Mouse (Mus musculus) left cerebral cortex, postnatal 36 days (tissue): Measurements from ENCODE around the gene Mgat4b. TPM values are rescaled to one million over a fixed set of nuclear protein-coding genes. Genes with fewer than 3 reads are reported as not detected.
A peak's percentile ranks its signal among the peaks of the same experiment; 100 is the strongest.

Experiments used
- DNase-seq, 2 experiments: peaks; one replicate each; pipeline ENCODE4 v3.0.0; 2021 to 2022; ENCODE audit warnings: low spot score in 2 of 2, mixed read lengths in 1 of 2
- intact Hi-C: fragments of 180-260 bp; cut with DNase I; formaldehyde crosslinking; loops from one replicate; pipeline ENCODE4 v1.15.1; 2025
- total RNA-seq, 2 experiments: library from RNA; stranded (reverse); gene quantifications; 2 replicates each; pipeline ENCODE4 v1.2.3; 2021

Mgat4b gene
- total RNA-seq, 2 experiments from 2014 or later: 64.9 to 80.2 TPM

DNA sequence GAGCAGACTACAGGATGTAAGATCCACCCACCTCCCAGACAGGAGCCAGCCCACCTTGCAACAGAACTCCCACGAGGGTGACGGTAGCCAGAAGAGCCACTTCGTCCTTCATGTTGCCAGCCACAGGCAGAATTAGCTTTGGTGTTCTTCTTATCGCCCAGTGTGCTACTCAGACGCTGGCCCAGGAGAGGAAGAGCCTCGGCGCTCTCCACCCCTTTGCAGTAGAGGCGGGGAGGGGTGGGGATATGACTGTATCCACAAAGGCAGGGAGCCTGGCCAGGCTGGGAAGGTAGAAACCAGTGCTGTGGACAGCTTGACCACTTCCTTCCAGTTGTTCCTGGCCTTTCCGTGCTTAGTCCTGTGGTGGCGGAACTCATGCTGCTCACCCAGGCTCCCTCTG lies 27.6 kb downstream of the Mgat4b start, which contains the start of gene Ltc4s:
Gene Ltc4s, minus strand, starts transcription at position 293 of the 400 bp plus-strand sequence.
- intact Hi-C loops: loop anchor here (5.0 kb wide), 1 partner anchor 54 kb away; the partner anchor contains the start of gene Maml1
- DNase-seq: no peak

- DNase-seq: no peak
Measured at GRCm38 (mm10) chr11:50238821-50239791, 28.4 kb downstream of the Mgat4b start.

GRCm38 (mm10) chr11:50240235-50240911 lies 29.7 kb downstream of the Mgat4b start:
- DNase-seq: no peak
- intact Hi-C loops: no loop called here

More at GRCm38 (mm10) chr11:50238821-50239791, 28.4 kb downstream of the Mgat4b start:
- intact Hi-C loops: loop anchor here (5.0 kb wide), 1 partner anchor 53 kb away; the partner anchor contains the start of gene Maml1

GRCm38 (mm10) chr11:50243926-50244325 lies 33.2 kb downstream of the Mgat4b start:
- no peak for DNase-seq
- intact Hi-C loops: no loop called here

DNA sequence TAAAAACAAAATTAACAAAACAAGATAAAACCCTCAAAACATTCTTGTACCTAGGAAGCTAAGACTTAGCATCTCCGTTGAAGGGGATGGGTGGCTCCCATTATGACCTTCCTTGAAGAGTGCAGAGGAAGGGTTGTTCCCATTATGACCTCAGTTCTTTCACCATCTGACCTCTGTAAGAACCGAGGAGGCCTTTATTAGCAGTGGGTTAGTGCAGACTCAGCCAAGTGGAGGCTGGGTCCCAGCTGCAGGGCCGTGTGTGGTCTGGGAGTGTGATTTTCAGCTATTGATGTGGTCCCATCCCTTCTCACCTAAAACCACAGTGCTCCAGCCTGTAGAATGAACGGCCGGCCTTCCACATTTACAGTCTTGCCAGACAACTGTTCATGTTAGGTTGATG lies 34.6 kb downstream of the Mgat4b start:
- intact Hi-C loops: no loop called here
- DNase-seq: no peak

DNA sequence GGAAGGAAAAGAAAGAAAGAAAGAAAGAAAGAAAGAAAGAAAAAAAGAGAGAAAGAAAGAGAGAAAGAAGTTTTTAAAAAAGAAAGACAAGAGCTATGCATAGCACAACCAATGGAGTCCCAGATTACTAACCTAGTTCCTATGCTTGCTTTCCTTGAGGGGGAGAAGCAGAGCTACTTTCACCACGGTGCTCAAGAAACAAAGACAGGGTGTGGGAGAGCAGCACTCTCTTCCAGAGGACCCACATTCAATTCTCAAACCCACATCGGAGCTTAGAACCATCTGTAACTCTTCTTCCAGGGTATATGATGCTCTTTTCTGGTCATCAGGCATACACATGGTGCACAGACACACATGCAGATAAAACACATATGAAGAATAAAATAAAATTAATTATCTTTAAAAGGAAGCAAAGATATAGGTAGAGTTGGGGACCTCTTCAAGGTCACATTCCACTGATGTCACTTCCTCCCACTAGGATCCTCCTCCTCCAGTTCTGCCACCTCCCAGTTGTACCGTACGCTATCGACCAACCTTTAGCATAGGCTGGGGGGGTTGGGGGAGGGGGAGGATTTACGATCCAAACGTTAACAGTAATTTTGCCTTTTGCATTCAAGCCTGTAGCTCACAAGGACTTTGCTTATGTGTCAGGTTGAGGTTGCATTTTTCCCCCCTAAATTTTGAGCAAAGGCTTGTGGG lies 37.9 kb downstream of the Mgat4b start:
- intact Hi-C loops: no loop called here
- DNase-seq: no peak

DNA sequence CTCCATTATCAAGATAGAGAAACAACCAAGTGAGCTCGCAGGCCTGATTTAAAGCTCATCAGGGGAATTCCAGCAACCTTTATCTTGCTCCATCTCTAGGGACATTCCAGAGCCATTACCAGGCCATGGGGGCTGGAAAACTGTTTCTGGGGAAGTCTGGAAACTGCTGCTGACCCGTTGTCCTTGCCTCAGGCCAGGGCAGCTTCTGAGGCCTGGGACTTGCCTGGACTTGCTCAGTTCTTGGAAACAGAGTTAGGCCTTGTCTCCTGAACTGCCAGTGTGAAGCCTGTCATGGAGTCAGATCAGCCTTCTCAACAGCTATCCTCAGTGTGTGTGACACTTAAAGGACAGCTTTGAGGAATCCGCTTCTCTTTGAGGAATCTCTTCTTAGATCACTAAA lies 41.5 kb downstream of the Mgat4b start:
- intact Hi-C loops: no loop called here
- DNase-seq: no peak

GRCm38 (mm10) chr11:50252684-50253265 lies 42.1 kb downstream of the Mgat4b start:
- intact Hi-C loops: no loop called here
- DNase-seq: no peak

DNA sequence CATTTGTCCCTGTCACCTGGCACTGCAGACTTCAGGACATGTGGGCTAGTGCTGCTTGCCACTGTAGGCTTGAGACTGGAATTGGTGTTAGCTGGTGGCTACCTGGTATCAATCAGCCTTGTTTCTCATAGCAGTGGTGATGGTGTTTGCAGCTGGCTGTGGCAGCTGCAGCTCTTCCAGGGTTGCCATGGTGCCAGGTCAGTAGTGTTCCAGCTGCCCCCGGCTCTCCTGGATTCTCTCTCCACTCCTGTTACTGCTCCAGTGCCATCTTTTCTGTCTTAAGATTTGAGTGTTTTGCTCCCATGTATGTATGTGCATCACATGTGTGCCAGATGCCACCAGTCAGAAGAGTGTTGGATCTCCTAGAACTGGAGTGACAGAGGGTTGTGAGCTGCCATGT lies 42.7 kb downstream of the Mgat4b start:
- intact Hi-C loops: no loop called here
- no peak for DNase-seq

DNA sequence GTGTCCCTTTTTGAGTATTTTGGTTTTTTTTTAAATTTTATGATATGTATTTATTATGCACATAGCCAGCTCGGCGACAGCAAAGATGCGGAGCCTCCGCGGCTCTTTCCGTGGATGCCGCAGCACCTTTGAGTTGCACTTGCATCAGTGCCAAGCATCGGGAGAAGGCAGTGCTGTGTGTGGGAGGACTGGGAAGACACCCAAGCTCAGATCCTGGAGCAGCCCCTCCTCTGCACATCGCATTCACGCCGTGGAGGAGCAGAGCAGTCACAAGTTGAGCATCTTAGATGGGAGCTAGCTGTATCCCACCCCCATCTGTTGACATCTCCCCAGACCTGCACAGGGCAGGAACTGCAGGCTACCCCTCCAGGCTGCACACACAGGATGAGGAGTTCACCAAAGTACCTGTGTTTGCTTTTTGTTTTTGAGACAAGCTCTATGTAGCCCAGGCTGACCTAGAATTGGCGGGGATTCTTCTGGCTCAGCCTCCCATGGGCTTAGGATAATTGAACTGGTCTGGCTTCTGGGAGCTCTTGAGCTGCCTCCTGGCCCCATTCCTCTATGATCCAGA lies 43.4 kb downstream of the Mgat4b start:
- intact Hi-C loops: no loop called here
- DNase-seq: peak; percentile 86

DNA sequence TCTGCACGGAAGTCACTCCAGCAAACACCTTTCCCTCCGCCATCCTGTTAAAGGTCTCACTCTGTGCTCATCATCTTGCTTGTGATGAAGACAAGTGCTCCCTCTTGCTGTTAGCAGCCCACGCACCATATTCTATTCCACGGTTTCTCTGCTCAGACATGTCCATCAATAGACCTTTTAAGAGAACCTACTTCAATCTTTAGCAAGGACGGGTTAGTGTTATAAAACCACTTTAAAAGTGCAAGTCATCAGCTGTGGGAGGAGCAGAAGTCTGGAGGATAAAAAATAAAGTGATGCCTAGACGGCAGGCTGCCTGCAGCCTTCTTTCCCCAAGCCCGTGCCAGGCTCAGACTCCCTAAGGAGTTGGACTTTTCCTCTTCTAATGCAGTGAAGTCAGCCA lies 45.9 kb downstream of the Mgat4b start:
- no peak for DNase-seq
- intact Hi-C loops: no loop called here

GRCm38 (mm10) chr11:50258310-50258709 lies 47.6 kb downstream of the Mgat4b start:
- peak; percentile 68 to 79 for DNase-seq
- intact Hi-C loops: no loop called here

DNA sequence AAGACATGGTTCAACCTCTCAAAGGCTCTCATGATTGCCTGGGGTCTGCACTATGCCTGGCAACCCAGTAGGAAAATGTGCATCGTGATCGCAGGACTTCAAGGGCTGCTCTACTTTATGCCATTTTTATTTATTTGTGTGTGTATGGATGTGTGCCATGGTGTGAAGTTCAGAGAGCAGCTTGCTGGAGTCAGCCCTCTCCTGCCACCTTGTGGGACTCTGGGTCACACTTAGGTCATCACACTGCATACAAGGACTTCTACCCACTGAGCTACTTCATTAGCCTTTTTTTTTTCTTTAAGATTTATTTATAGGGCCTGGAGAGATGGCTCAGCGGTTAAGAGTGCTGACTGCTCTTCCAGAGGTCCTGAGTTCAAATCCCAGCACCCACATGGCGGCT lies 51.3 kb downstream of the Mgat4b start:
- no peak for DNase-seq
- intact Hi-C loops: loop anchor here (5.0 kb wide), 1 partner anchor 35 kb away; no protein-coding TSS in a partner anchor

DNA sequence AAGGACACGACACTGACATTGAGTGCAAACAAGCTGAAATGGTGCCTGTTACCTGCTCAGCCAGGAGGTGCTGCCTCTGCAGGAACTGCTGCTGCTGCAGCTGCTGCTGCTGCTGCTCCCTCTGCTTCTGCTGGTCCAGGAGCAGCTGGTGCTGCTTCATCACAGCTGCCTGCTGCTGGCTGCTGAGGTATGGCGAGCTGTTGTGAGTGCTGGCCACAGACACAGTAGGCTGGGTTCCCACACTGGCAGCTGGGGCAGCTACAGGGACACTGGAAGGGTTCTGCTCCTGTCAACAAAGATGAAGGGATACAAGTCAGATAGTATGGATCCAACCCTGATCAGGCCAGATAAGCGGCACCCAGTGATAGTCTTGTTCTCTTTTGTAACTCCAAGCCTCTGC lies 52.5 kb downstream of the Mgat4b start:
- DNase-seq: no peak
- intact Hi-C loops: loop anchor here (5.0 kb wide), 1 partner anchor 36 kb away; no protein-coding TSS in a partner anchor

GRCm38 (mm10) chr11:50265931-50266330 lies 55.2 kb downstream of the Mgat4b start:
- intact Hi-C loops: no loop called here
- DNase-seq: no peak

GRCm38 (mm10) chr11:50266997-50267396 lies 56.3 kb downstream of the Mgat4b start:
- no peak for DNase-seq
- intact Hi-C loops: no loop called here

DNA sequence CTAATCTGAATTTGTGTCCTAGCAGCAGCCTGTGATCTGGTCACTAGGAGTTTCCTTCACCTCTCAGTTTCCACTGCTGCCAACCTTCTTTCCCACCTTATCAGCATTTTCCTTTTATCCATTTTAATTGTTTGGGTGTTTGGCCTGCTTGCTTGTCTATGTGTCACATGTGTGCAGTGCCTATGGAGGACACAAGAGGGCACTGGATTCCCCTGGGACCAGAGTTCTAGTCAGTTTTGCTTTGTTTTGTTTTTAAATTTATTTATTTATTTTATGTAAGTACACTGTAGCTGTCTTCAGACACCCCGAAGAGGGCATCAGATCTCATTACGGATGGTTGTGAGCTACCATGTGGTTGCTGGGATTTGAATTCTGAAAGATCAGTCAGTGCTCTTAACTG lies 58.5 kb downstream of the Mgat4b start:
- DNase-seq: no peak
- intact Hi-C loops: no loop called here

- intact Hi-C loops: no loop called here
- DNase-seq: no peak
Measured at GRCm38 (mm10) chr11:50269885-50270284, 59.2 kb downstream of the Mgat4b start.

- no peak for DNase-seq
- intact Hi-C loops: no loop called here
Measured at GRCm38 (mm10) chr11:50272819-50273218, 62.1 kb downstream of the Mgat4b start.
